Mouse (Mus musculus): ENCODE results near the gene Spice1.

Gene Spice1

DNA sequence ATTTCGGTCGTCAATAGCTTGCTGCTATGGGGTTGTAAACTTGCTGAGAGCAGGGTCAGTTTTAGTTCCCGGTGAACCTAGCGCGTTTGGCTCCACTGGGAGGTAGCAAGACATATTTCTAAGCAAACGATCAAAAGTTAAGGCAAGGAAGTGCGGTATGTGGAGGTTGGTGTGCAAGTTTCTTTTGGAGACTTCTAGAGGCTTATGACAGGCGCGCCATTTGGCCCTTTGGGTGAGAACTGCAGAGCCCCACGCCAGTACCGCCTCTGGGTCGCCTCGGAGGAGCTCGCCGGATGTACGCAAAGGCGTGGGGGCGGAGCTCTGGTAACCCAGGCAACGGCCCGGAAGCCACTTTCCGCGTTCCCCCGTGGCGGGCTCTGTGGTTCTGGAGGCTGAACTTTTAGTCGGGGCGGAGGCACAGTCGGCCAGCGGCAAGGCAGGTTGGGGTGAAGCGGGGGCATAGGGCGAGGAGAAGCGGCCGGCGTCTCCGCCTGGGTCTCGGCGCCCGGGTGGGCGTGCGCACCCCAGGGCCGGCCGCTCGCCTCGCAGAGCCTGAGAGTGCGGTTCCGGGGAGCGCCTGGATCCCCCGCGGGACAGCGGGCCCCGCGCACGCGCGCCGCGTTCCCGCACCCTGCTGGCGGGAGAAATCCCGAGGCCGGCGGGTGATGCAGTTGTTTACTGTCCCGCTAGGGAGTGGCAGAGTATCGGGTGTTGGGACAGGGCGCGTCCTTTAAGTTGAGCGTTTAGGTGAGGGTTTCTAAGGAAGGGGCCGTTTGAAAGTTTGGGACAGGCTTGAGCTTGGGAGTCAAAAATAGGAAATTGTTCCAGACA, at the start of gene Spice1:
TSS of gene Spice1 (plus strand) at position 51 of the 831 bp plus-strand sequence.
- in situ Hi-C loops (cut with MboI, MseI): loop anchor here in 1 of 2 experiments (10.0 to 25.0 kb wide), 2 partner anchors 185 to 808 kb away; partner anchors contain the start of genes Atg3, Slc35a5 and Usf3

DNA sequence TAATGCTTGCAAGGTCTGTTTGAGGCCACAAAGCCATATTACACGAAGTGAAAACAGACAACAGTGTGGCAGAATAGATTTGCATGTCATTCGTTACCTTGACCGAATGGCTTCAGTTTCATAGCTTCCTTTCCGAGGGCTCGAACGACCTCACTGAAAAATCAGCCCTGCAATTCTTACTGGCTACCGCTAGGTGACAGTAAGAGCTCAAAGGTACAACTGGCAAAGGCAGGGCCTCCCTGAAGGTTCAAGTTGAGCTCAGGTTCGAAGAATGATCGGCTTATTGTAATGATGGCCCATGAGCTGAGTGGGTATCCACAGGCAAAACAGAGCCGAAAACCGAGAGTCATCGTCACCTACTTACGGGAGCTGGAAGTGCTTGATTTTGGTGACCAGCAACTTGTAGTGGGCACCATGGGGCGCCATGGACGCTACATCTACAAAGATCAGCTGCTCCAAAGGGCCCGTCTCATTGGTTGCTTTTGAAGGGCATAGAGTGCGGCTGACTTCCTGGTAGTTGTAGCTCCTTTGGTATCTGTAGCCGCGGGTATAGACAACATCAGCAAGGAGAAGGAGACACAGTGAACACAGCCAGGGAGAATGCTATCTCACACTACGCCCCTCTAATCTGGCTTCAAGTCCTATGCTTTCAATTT, 47.4 kb upstream of the Spice1 start:
- in situ Hi-C loops (cut with MboI, MseI): no loop called here

DNA sequence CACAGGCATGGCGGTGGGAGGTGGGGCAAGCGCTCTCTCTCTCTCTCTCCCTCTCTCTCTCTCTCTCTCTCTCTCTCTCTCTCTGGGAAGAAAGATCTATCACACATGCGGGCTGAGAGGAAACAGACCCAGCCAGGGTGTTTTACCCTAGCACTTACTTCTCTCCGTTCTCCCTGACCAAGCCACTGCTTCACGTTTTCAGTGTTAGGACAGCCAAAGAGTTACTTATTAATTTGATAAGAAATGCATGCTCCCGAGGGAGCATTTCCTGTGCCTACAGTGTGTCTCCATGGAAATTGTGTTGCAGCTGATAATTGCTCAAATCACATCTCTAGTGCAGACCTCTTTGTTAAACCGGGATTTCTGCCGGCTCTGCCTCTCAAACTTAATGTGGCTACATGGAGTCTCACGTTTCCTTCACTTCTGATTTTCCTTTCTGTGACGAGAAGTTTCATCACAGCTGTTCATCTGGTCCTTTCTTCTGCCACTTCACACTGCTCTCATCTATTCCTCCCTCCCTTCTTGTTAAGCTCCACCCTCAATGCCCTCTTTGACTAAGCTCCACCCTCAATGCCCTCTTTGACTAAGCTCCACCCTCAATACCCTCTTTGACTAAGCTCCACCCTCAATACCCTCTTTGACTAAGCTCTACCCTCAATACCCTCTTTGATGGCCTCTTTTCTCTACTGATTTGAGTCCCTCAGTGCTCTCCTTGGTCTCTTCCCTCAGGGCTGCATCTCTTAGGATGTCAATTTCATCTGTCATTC, 44.6 kb upstream of the Spice1 start:
- in situ Hi-C loops (cut with MboI, MseI): no loop called here

DNA sequence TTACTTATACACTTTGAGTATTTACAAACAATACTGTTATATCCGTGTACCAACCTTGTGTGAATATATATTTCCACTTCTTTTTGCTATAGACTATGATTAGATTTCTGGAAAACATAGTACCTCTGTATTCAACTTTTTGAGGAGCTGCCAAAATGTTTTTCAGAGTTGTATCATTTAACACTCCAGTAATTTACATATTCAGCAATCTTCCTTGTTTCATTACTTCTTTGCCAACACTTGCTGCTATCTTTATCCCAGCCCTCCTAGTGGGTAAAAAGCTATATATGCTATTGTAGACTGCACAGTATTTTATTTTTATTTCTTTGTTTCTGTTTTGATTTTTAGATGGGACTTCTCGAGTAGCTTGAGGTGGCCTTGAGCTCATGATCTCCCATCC, 43.1 kb upstream of the Spice1 start:
- in situ Hi-C loops (cut with MboI, MseI): no loop called here

DNA sequence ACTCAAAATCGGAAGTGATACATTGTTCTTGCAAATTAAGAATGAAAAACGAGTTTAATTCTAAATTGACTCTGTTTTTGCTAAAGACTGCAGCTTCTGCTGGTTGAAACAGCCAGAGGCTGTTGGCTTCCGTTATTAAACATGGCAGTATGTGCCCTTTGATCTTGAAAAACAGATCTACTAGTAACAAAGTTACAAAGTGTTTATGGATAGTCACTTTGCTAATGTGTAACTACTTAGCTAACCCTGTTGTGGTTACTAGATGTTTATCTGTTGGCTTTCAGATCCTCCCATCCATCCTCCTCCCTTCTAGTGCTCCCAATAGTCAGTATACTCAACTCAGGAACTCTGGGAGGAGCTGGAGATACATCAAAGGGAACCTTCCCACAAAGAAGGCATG, 41.3 kb upstream of the Spice1 start:
- in situ Hi-C loops (cut with MboI, MseI): no loop called here

DNA sequence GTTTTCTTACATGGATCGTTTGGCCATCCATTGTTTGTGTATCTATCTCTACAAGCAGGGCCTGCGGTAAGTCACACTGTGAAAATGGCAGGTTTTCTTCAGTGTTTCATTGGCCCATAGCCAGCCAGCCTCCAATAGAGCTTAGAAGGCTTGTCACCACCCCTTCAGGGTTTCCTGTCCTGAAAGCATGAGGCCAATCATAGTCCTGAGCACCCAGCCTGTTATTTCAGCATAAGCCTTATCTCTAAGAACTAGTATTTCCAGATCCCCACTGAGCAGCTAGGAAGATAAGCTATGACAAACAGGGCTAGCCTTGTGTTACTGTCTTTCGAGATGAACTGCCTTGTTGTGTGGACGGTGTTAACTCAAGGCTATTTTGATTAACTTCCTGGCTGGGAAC, 33.5 kb upstream of the Spice1 start:
- in situ Hi-C loops (cut with MboI, MseI): no loop called here

DNA sequence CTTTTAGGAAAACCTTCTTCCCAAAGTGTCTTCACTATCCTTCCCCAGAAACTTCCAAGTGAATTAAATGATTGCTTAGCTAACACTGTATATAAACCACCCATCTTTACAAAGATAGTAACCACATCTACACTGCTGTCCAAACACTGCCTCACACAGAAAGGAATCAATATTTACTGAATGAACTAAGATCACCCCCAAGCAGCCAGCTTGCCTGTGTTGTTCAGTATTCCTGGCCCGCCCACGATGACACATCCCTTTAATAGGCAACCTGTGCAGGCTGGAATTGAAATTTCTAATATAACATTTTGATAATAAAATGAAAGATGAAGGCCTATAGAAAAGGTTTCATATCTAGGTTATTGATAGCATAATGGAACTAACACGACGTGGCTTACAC, 30.6 kb upstream of the Spice1 start:
- in situ Hi-C loops (cut with MboI, MseI): no loop called here

DNA sequence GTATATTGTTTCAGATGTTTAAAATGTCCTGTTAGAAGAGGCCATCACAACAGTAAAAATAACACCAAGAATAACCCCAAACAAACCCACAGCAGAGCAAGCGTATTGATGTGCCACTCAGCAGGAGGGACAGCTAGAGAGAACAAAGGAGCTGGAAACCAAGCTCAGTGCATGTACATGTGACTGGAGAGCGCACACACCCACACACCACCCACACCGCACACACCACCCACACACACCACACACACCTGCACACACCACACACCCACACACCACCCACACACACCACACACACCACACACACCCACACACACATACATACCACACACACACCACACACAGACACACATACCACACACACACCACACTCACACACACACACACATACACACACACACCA, 26.7 kb upstream of the Spice1 start:
- in situ Hi-C loops (cut with MboI, MseI): no loop called here

DNA sequence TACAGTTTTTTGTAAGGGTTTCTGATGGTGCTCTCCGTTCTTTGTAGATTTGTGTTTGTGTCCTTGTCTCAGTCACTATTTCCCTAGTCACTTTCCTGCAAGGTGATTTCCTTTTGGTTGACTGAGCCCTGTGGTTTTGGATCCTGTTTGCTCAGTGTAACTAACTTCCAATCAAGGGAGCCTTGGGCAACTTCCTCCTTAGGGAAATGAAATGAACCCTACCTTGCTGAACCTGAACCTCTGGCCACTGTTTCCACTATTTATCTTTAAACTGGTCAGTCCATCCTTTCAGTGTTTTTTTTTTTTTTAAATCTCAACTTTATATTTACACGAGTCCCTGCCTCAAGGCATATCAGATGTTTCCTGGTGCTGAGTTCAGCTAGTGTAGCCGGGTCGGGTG, 18.3 kb upstream of the Spice1 start:
- in situ Hi-C loops (cut with MboI, MseI): loop anchor here in 1 of 2 experiments (25.0 kb wide), 1 partner anchor 166 kb away; the partner anchor contains the start of gene Usf3

DNA sequence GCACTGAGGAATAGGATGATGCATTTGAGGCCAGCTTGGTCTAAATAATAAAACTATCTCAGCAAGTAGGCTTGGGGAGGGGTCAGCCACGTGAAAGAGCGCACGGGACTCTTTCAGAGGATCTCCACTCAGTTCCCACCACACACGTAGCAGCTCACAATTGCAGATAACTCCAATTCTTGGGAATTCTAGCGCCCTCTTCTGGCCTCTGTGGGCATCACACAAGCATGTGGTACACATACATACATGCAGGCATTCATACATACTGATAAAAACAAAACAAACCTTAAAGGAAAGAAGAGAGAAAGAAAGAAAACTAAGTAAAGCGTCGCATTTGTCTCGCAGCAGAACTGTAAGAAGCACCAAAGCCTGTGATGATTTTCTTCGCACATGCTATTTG, 16.3 kb upstream of the Spice1 start:
- in situ Hi-C loops (cut with MboI, MseI): loop anchor here in 1 of 2 experiments (25.0 kb wide), 1 partner anchor 168 kb away; the partner anchor contains the start of gene Usf3

DNA sequence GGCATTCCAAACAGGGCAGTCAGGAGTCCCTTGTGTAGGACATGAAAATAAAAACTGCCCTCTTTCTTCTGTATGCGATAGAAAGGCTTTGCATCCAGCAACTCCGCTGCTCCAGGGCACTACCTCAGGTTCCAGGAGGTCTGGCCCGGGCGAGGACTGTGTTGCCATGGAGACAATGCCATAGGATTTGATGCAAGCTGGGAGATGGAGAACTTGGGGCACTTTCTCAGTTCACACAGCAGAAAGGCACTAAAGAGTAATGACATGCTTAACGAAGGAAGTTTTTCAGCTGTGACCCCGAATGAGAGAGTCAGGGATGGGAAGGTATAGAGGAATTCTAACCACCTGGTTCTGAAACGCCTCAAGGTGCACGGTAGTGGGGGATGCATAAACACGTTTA, 15.8 kb upstream of the Spice1 start:
- in situ Hi-C loops (cut with MboI, MseI): loop anchor here in 1 of 2 experiments (25.0 kb wide), 1 partner anchor 169 kb away; the partner anchor contains the start of gene Usf3

DNA sequence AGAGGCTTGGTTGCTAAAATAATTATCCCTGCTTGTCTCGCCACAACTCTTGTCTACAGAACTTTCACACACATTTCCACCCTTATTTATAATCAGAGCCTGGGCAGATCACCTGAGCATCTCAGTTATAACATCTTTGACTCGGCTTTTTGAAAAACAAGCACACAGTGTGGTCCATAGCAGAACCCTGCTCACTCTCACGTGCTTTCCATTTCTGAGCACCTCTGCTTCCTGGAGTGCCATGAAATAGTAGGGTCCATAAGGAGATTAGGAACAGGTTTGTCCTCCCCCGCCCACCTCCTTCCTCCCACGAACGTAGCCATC, 15.3 kb upstream of the Spice1 start:
- in situ Hi-C loops (cut with MboI, MseI): loop anchor here in 1 of 2 experiments (25.0 kb wide), 1 partner anchor 169 kb away; the partner anchor contains the start of gene Usf3

DNA sequence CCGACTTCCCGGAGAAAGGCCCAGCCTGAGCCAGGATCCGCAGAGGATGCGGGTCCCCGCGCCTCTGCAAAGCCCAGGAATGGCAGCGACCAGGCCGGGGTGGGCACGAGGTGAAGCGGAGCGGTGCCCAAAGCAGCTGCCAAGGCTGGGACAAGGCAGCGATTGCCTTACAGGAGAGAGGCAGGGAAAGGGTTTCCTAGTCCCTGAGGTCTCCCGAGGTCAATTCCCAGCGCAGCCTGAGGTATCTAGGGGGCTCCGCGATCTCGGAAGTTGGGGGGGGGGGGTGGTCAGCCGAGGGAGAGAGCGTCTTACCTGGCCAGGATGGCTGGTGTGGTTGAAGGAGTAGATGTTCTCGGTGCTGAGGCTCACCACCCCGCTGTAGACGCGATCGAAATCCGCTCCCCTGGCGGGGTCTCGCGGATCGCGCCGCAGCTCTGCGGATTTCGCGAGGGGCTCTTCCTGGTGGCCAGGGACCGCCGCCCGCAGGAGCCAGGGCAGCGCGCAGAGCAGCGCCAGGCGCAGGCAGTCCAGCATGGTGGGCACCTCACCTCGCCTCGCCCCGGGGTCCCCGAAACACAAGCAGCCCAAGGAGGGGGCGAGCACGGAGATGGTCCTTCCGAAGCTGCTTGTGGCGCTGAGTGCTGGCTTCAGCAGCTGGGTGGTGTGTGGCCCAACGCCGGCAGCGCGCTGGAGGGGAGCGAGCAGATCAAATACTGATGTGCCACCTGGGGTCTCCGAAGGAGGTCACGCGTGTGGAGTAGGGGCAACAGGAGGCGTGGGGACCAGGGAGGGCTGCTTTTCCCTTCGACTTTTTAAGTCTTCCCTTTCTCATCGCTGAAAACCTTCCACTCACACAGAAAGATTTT, 14.7 kb upstream of the Spice1 start:
- in situ Hi-C loops (cut with MboI, MseI): loop anchor here in 1 of 2 experiments (25.0 kb wide), 1 partner anchor 170 kb away; the partner anchor contains the start of gene Usf3

DNA sequence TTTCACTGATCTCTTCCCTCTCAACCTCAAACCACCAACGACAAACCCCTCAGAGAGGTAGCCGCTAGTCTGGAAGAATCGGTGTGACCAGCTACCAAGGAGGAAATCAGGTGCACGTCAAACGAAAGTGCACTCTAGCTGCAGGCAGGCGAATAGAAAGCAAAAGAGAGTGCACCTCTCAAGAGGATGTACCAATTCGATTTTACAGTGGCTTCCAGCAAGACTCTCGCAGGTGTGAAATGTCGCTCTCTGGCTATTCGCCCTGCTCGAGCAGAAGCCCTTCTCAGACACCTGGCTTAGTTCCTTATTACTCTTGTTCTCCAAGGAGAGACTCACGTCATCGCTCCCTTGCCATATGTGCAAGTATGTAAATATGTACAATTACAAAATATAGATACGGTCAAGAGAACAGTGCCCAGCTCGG, 14.0 kb upstream of the Spice1 start, which contains the start of gene Sidt1:
TSS of gene Sidt1 (minus strand) at position 336 of the 424 bp plus-strand sequence.
- in situ Hi-C loops (cut with MboI, MseI): loop anchor here in 1 of 2 experiments (25.0 kb wide), 1 partner anchor 171 kb away; the partner anchor contains the start of gene Usf3

DNA sequence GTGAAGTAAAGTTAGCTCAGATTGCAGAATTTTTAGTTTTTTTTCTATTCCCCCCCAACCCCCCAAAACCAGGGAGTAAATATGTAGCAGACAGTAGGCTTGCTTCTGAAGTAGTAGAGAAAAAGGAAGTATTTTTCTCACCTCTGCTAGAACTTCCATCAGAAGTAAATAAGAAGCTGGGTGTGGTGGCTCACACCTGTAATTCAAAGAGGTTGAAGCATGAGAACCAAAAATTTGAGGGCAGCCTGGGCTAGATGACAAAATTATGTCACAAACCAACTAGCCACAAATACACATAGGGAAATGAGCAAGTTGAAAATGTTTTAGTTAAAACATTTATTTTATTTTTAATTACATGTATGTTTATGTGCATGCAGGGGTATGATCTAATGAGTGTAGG, 9.4 kb upstream of the Spice1 start:
- in situ Hi-C loops (cut with MboI, MseI): loop anchor here in 1 of 2 experiments (25.0 kb wide), 1 partner anchor 175 kb away; the partner anchor contains the start of gene Usf3

DNA sequence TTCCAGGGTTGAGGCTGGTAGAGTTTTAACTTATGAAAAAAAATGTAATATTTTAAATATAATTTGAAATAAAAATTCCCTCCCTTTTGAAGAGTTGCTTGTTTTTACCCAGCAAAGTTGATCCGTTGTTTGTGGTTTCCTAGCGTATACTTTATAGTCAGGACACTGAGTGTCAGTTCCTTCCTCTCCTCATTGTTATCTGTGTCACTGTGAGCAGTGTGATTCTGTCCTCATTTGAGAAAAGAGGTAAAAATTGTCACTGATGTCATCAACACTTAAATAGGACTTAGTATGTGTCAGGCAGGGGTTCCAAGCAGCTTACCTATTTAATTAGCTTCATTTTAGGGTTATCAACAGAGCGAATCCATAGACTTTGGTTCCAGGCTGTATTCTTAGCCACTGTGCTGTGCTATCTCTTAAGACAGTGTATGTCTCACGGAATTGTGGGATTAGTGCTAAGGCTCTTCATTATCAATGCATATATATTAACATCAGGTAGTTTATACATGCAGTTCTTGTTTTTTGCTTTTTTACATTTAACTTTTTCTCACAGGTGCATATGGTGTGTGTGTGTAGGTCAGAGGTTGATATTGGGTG, 3.0 kb downstream of the Spice1 start:
- in situ Hi-C loops (cut with MboI, MseI): loop anchor here in 1 of 2 experiments (10.0 to 25.0 kb wide), 2 partner anchors 188 to 805 kb away; partner anchors contain the start of genes Atg3, Slc35a5 and Usf3

DNA sequence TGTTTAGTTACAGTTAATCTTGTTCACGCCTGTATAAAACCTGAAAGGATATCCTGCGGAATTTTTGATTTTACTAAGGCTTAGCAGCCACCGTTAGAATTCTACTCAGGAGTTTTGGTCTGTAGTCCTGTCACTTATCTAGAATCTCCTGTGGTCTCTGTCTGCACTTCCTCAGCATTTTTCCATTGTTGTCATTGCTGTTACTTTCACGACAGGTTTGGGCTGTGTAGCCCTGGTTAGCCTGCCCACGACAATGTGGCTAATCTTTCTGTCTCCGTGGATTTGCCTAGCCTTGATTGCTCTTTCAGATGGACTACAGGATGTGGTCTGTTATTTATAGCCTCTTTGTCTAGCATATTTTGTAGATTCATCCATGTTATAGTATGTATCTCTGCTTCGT, 9.4 kb downstream of the Spice1 start:
- in situ Hi-C loops (cut with MboI, MseI): no loop called here

DNA sequence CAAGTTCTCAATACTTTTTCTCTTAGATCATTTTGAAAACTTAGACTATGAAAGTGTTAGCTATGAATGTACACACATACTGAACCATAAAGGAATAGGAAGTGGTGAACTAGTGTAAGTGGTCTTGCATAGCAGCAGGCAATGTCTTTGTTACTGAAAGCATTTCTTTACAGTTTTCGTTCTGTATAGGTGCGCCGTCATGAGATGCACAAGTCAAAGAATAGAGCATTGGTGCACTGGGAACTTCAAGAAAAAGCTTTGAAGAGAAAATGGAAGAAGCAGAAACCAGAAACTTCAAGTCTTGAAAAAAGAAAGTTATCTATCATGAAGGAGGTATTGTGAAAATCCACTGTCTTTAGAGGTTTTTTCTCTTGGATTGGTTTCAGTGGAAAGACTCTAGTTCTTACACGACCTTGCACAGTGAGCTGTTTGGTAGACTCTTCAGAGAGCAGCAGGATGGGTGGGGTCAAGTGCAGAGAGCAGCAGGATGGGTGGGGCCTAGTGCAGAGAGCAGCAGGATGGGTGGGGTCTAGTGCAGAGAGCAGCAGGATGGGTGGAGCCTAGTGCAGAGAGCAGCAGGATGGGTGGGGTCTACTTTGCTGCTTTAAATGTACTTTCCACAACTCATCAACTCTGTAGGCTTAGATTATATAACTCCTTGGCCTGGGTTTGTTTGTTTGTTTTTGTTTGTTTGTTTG, 10.8 kb downstream of the Spice1 start:
- in situ Hi-C loops (cut with MboI, MseI): no loop called here
